Mouse (Mus musculus): ENCODE results near the gene Psmb7. TPM values are rescaled to one million over a fixed set of nuclear protein-coding genes. Genes with fewer than 3 reads are reported as not detected.

Psmb7 gene
- polyA plus RNA-seq, 1 experiment from 2014 or later, result 274 TPM

DNA sequence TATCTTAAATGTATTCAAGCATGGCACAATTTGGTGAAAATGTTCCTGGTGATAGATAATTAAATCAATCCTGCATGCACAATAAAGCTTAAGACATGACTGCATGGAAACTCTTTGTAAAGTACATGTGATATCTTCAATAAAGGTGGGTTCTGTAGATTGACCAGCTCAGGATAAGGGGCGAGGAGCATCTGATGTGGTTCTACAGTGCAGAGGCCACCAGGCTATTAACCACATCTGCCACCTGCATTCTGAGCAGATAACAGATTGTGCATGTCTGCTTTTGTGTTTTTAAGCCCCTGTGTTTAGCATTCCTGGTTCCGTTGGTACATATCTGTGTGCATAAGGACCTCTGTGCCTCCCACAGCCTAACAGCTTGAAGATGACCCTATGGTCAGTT, 100.7 kb downstream of the Psmb7 start:
- Histone ChIP-seq H3K27me3 (no peaks in the 10 kb centered on the region), H3K4me3 (no peak overlapping the region), H3K36me3 (no peaks in the 10 kb centered on the region), H3K9ac (no peak overlapping the region), H3K4me1 (peaks cover 49% of the 10 kb centered on the region), H3K4me2 (no peak overlapping the region), H3K9me3 (no peaks in the 10 kb centered on the region), H3K27ac (no peak overlapping the region)
- ATAC-seq (ENCODE audit: insufficient number of reproducible peaks, insufficient read depth, low FRiP score, low TSS enrichment, low read depth), result no peak
- 85% methylated on average over 2 of the region's 2 CpGs for WGBS

DNA sequence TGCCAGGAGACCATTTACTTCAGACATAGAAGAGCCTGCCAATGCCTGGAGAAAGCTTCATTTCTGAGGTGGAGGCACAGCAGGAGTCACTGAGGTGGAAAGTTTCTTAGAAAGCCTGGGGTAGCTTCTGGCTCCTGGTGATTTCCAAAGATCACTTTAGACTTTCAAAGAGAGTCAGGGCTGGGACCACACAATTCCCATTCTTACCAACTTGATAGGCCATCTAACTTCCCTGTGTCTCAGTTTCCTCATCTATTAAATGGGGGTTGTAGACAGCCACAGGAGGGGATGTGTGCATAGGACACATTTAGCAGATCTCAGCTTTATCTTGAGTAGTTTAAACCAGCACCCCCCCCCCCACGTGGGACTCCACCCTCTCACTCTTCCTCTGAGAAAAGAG, 101.5 kb downstream of the Psmb7 start:
- 53% methylated on average over 1 of the region's 1 CpGs for WGBS

DNA sequence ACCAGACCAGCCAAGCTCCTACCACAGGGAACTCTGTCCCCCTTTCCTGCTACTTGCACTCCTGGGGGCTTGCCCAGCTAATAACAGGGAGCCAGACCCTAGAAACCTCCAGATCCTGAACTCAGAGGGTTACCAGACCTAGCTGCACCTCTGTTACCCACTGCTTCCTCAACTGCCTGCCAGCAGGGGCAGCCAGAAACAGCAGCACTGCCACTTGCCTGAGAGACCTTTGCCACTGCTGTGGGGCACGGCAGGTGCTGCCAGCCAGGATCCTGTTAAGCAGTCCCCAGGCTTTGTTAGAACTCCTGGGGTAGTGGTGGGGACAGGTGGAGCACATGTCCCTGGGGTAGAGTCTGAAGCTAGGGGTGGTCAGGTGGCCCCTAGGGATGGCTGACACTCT, 102.3 kb downstream of the Psmb7 start:
- no peaks in the 10 kb centered on the region for H3K27me3 ChIP-seq
- H3K36me3 ChIP-seq, result no peaks in the 10 kb centered on the region
- H3K4me3 ChIP-seq, result no peak overlapping the region
- H3K9me3 ChIP-seq, result no peaks in the 10 kb centered on the region
- H3K27ac ChIP-seq, result no peak overlapping the region
- peaks cover 44% of the 10 kb centered on the region for H3K4me1 ChIP-seq
- no peak for ATAC-seq (ENCODE audit: insufficient number of reproducible peaks, insufficient read depth, low FRiP score, low TSS enrichment, low read depth)
- H3K9ac ChIP-seq, result no peak overlapping the region
- WGBS, result 79% methylated on average over 1 of the region's 1 CpGs
- no peak overlapping the region for H3K4me2 ChIP-seq

More for the DNA sequence above, 101.5 kb downstream of the Psmb7 start:
- Histone ChIP-seq H3K36me3 (no peaks in the 10 kb centered on the region), H3K9ac (no peak overlapping the region), H3K4me2 (no peak overlapping the region), H3K27ac (no peak overlapping the region), H3K9me3 (no peaks in the 10 kb centered on the region), H3K27me3 (no peaks in the 10 kb centered on the region), H3K4me3 (no peak overlapping the region), H3K4me1 (peaks cover 46% of the 10 kb centered on the region)
- ATAC-seq (ENCODE audit: insufficient number of reproducible peaks, insufficient read depth, low FRiP score, low TSS enrichment, low read depth), result no peak

DNA sequence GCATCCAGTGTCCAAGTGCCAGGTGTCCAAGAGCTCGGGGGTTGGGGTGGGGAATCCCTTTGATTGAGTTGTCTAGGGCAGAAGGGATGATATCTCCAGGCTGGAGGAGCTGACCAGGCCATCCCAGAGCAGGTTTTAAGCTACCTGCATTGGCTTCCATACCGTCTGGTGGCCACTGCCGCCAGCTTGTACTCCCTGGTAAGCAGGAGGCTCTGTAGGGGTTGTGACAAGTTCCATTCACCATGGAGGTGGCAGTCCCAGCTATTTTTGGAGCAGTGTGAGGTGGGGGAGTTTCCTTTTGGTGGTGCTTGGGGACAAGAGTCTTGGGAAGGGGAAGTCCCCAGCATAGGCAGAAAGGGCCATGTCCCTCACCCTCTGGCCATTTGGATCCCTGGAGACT, 102.8 kb downstream of the Psmb7 start:
- Histone ChIP-seq H3K27me3 (no peaks in the 10 kb centered on the region), H3K4me1 (peaks cover 43% of the 10 kb centered on the region)
- 79% methylated on average over 3 of the region's 3 CpGs for WGBS

DNA sequence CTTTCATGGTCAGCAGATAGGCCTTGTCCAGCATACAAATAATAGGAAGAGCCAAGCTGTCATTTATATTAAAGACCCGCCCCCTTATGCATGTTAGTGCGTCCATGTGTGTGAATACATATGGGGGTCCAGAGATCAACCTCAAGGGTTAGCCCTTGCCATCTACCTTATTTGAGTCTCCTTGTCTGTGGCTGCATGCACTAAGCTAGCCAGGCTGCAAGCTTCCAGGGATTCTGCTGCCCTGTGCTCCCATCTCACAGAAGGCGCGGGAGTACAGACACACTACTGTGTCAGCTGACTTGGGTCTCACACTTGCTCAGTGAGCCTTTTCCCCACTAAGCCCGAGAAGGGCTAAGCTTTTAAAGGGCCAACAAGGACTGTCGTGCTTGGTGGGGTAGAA, 103.2 kb downstream of the Psmb7 start:
- Histone ChIP-seq H3K36me3 (no peaks in the 10 kb centered on the region), H3K9me3 (no peaks in the 10 kb centered on the region), H3K4me2 (no peak overlapping the region), H3K27ac (no peak overlapping the region), H3K4me1 (peaks cover 43% of the 10 kb centered on the region), H3K4me3 (no peak overlapping the region), H3K9ac (no peak overlapping the region), H3K27me3 (no peaks in the 10 kb centered on the region)
- WGBS, result 79% methylated on average over 6 of the region's 6 CpGs
- no peak for ATAC-seq (ENCODE audit: insufficient number of reproducible peaks, insufficient read depth, low FRiP score, low TSS enrichment, low read depth)

More for the DNA sequence above, 102.8 kb downstream of the Psmb7 start:
- no peak overlapping the region for H3K4me2 ChIP-seq
- no peaks in the 10 kb centered on the region for H3K36me3 ChIP-seq
- H3K27ac ChIP-seq, result no peak overlapping the region
- no peak for ATAC-seq (ENCODE audit: insufficient number of reproducible peaks, insufficient read depth, low FRiP score, low TSS enrichment, low read depth)
- H3K4me3 ChIP-seq, result no peak overlapping the region
- H3K9ac ChIP-seq, result no peak overlapping the region
- no peaks in the 10 kb centered on the region for H3K9me3 ChIP-seq

- Histone ChIP-seq H3K27me3 (no peaks in the 10 kb centered on the region), H3K27ac (no peak overlapping the region), H3K4me2 (no peak overlapping the region), H3K9me3 (no peaks in the 10 kb centered on the region), H3K4me1 (peaks cover 49% of the 10 kb centered on the region), H3K9ac (no peak overlapping the region), H3K4me3 (no peak overlapping the region), H3K36me3 (no peaks in the 10 kb centered on the region)
- WGBS, result 85% methylated on average over 9 of the region's 9 CpGs
- ATAC-seq (ENCODE audit: insufficient number of reproducible peaks, insufficient read depth, low FRiP score, low TSS enrichment, low read depth), result no peak
These were observed 104.2 kb downstream of the Psmb7 start for GRCm38 (mm10) chr2:38539677-38540076.

Small RNA genes within 50 kb of the gene (microRNA-seq; reads per million reads assigned to microRNA genes)
- gene Gm27634, result not detected

Other genes starting within 250 kb of the Psmb7 start
- gene Nek6, start 132.4 kb downstream of the Psmb7 start, polyA plus RNA-seq (2015; fragmentation: Nextera tagmentation; extraction: Ambion mirVana), result 110 and 114 TPM in 2 replicates
- 0.07 and 0.11 TPM in 2 replicates for gene Nr5a1, start 70.5 kb upstream of the Psmb7 start, polyA plus RNA-seq (2015; fragmentation: Nextera tagmentation; extraction: Ambion mirVana)

Measured in embryonic facial prominence, embryonic 13.5 days (tissue).